Mouse (Mus musculus): ENCODE data around the gene Osbpl7. TPM values are rescaled to one million over a fixed set of nuclear protein-coding genes. Genes with fewer than 3 reads are reported as not detected.

Osbpl7 gene
- total and polyA plus RNA-seq, 2 experiments from 2014 or later: 10.7 to 14.6 TPM

GRCm38 (mm10) chr11:97050944-97051586 lies 637 bp downstream of the Osbpl7 start:
- Histone ChIP-seq H3K4me1 (ENCODE audit: insufficient read depth, low read length) (peaks cover 10% of the 10 kb centered on the region; the same call in 1 of the 2 replicates), H3K4me2 (ENCODE audit: low read depth, low read length, poor library complexity, severe bottlenecking) (peak overlapping the region; percentile 83), H3K9ac (replicated peaks; ENCODE audit: low read length, poor library complexity, severe bottlenecking) (peak overlapping the region; percentile 51), H3K36me3 (ENCODE audit: insufficient read depth, low read length) (peaks cover 42% of the 10 kb centered on the region), H3K27me3 (ENCODE audit: insufficient read depth, low read length) (no peaks in the 10 kb centered on the region), H3K4me3 (ENCODE audit: low read depth, low read length) (peak overlapping the region; percentile 46), H3K9me3 (ENCODE audit: low read length) (no peaks in the 10 kb centered on the region), H3K27ac (ENCODE audit: low read depth, low read length) (peak overlapping the region; percentile 7)
- WGBS: 16% methylated on average over 13 of the region's 13 CpGs
- no peak for TF ChIP-seq CTCF (IDR thresholded peaks at IDR 0.05)
- peak; percentile 48 for DNase-seq (ENCODE audit: low spot score)
- peak; percentile 46 for ATAC-seq (ENCODE audit: low FRiP score)

- Histone ChIP-seq H3K27ac (ENCODE audit: low read depth, low read length) (no peak overlapping the region), H3K4me2 (ENCODE audit: low read depth, low read length, poor library complexity, severe bottlenecking) (0 out of 2 replicates have a peak overlapping the region, but pooled peaks have one; percentile 83), H3K9me3 (ENCODE audit: low read length) (no peaks in the 10 kb centered on the region), H3K27me3 (ENCODE audit: insufficient read depth, low read length) (no peaks in the 10 kb centered on the region), H3K4me1 (ENCODE audit: insufficient read depth, low read length) (peaks cover 10% of the 10 kb centered on the region; the same call in 1 of the 2 replicates), H3K4me3 (ENCODE audit: low read depth, low read length) (no peak overlapping the region), H3K9ac (replicated peaks; ENCODE audit: low read length, poor library complexity, severe bottlenecking) (no peak overlapping the region), H3K36me3 (ENCODE audit: insufficient read depth, low read length) (peaks cover 45% of the 10 kb centered on the region)
- WGBS: 37% methylated on average over 11 of the region's 11 CpGs
- no peak for DNase-seq (ENCODE audit: low spot score)
- ATAC-seq (ENCODE audit: low FRiP score): 0 out of 2 replicates have a peak, but pooled peaks have one; percentile 27
- no peak for TF ChIP-seq CTCF (IDR thresholded peaks at IDR 0.05)
Measured at GRCm38 (mm10) chr11:97052219-97052646, 1.8 kb downstream of the Osbpl7 start.

- H3K27me3 ChIP-seq (ENCODE audit: insufficient read depth, low read length): no peaks in the 10 kb centered on the region
- H3K4me3 ChIP-seq (ENCODE audit: low read depth, low read length): no peak overlapping the region
- H3K9ac ChIP-seq (replicated peaks; ENCODE audit: low read length, poor library complexity, severe bottlenecking): no peak overlapping the region
- H3K9me3 ChIP-seq (ENCODE audit: low read length): no peaks in the 10 kb centered on the region
- H3K36me3 ChIP-seq (ENCODE audit: insufficient read depth, low read length): peaks cover 40% of the 10 kb centered on the region
- no peaks in the 10 kb centered on the region for H3K4me1 ChIP-seq (ENCODE audit: insufficient read depth, low read length)
- WGBS: 13% methylated on average over 9 of the region's 9 CpGs
- no peak for TF ChIP-seq CTCF (IDR thresholded peaks at IDR 0.05)
- no peak overlapping the region for H3K27ac ChIP-seq (ENCODE audit: low read depth, low read length)
- DNase-seq (ENCODE audit: low spot score) (peak; percentile 39), ATAC-seq (ENCODE audit: low FRiP score) (no peak)
- no peak overlapping the region for H3K4me2 ChIP-seq (ENCODE audit: low read depth, low read length, poor library complexity, severe bottlenecking)
Measured at GRCm38 (mm10) chr11:97063274-97063920, 13.0 kb downstream of the Osbpl7 start.

- H3K27me3 ChIP-seq (ENCODE audit: insufficient read depth, low read length): no peaks in the 10 kb centered on the region
- 92% methylated on average over 3 of the region's 3 CpGs for WGBS
- H3K9me3 ChIP-seq (ENCODE audit: low read length): no peaks in the 10 kb centered on the region
- H3K36me3 ChIP-seq (ENCODE audit: insufficient read depth, low read length): peaks cover 37% of the 10 kb centered on the region
- ATAC-seq (ENCODE audit: low FRiP score) (no peak), DNase-seq (ENCODE audit: low spot score) (no peak)
- peak; percentile 43; the same call in 1 of the 2 replicates for TF ChIP-seq CTCF (IDR thresholded peaks at IDR 0.05)
- no peaks in the 10 kb centered on the region for H3K4me1 ChIP-seq (ENCODE audit: insufficient read depth, low read length)
- no peak overlapping the region for H3K4me3 ChIP-seq (ENCODE audit: low read depth, low read length)
- no peak overlapping the region for H3K9ac ChIP-seq (replicated peaks; ENCODE audit: low read length, poor library complexity, severe bottlenecking)
- no peak overlapping the region for H3K27ac ChIP-seq (ENCODE audit: low read depth, low read length)
- H3K4me2 ChIP-seq (ENCODE audit: low read depth, low read length, poor library complexity, severe bottlenecking): no peak overlapping the region
Measured at GRCm38 (mm10) chr11:97063921-97064295, 13.5 kb downstream of the Osbpl7 start.

- Histone ChIP-seq H3K4me1 (ENCODE audit: insufficient read depth, low read length) (no peaks in the 10 kb centered on the region), H3K4me3 (ENCODE audit: low read depth, low read length) (no peak overlapping the region), H3K9me3 (ENCODE audit: low read length) (no peaks in the 10 kb centered on the region), H3K27ac (ENCODE audit: low read depth, low read length) (no peak overlapping the region), H3K9ac (replicated peaks; ENCODE audit: low read length, poor library complexity, severe bottlenecking) (no peak overlapping the region), H3K27me3 (ENCODE audit: insufficient read depth, low read length) (no peaks in the 10 kb centered on the region), H3K36me3 (ENCODE audit: insufficient read depth, low read length) (peaks cover 23% of the 10 kb centered on the region), H3K4me2 (ENCODE audit: low read depth, low read length, poor library complexity, severe bottlenecking) (no peak overlapping the region)
- no peak for ATAC-seq (ENCODE audit: low FRiP score)
- no peak for DNase-seq (ENCODE audit: low spot score)
- WGBS: 92% methylated on average over 12 of the region's 12 CpGs
- no peak for TF ChIP-seq CTCF (IDR thresholded peaks at IDR 0.05)
Measured at GRCm38 (mm10) chr11:97065538-97066295, 15.3 kb downstream of the Osbpl7 start.

Data from midbrain, postnatal 0 days (tissue).